Mouse (Mus musculus): ENCODE measurements around the gene Stat5a.

Stat5a gene

DNA sequence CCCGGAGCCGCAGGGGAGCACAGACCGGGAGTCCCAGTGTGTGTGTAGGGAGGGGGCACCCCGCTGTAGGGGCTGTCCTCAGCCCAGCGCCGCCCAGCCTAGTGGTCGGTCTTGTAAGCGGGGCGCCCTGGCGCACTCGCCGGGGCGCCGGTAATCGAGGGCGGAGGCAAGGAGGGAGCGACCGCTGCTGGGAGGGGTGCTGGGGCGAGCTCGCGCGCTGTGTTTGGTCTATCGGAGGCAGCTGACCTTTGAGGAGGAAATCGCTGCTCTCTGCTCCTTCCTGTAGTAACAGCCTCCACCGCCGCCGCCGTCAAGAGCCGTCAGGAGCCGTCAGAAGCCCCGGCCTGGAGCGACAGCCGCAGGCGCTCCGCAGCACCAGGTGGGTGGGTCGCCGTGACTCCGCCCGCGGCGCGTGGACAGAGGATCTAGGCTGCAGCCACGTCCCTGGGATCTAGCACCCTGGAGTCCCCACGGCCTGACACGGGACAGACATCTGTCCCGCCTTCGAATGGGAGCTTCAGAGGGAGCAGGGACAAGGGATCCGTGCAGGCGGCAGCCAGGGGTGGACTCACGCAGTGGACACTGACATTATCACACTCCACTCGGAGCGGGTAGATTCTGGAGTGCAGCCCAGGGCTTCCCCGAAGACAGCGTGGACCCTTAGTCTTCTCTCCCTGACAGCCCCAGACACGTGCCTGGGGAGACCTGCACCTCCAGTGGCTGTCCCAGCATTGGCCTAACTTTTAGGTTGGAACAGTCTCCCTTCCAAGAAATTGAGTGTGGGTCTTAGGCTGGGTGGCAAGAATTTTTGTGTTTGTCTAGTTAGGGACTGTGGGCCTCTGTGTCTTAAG, 1.3 kb downstream of the Stat5a start:
- CTCF ChIA-PET, result interaction anchor here (0.6 to 2.0 kb wide), 3 partner anchors 10 to 50 kb away, joined by 3 to 6 read pairs (median 5); partner anchors contain the start of gene Stat5b

DNA sequence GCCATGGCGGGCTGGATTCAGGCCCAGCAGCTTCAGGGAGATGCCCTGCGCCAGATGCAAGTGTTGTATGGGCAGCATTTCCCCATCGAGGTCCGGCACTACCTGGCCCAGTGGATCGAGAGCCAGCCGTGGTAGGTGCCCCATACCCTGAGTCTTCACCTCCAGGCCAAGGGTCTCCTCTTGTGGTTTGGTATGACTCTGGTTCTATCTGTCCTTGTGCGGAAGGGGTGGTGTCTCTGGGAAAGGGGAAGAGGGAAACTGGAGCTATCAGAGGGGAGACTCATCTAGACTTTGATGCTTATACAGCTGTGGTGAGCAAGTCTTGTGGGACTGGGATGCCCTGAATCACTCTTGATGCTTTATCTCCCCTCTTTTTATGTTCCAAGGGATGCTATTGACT, 2.2 kb downstream of the Stat5a start:
- CTCF ChIA-PET, result interaction anchor here (0.9 to 1.1 kb wide), 2 partner anchors 11 to 12 kb away, joined by 3 read pairs; partner anchors contain the start of gene Stat5b

DNA sequence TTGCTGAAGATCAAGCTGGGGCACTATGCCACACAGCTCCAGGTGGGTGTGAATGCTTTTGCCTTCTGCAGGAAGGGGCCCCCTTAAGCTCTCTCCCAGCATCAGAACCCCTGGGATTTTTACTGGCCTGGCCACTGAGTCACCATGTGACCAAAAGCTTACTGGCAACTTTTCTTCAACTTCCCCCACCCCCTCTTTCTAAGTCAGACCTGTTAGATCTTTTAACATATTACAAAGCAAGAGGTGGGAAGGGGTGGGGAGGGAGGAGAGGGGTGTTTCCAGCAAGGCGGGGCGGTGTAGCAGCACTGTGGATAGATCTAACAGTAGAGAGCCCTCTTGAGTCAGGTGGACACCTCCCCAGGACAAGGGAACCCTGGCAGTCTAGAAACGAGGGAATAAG, 2.7 kb downstream of the Stat5a start:
- CTCF ChIA-PET, result interaction anchor here (0.6 to 1.1 kb wide), 3 partner anchors 12 to 69 kb away, joined by 3 to 5 read pairs (median 3); partner anchors contain the start of gene Stat5b

DNA sequence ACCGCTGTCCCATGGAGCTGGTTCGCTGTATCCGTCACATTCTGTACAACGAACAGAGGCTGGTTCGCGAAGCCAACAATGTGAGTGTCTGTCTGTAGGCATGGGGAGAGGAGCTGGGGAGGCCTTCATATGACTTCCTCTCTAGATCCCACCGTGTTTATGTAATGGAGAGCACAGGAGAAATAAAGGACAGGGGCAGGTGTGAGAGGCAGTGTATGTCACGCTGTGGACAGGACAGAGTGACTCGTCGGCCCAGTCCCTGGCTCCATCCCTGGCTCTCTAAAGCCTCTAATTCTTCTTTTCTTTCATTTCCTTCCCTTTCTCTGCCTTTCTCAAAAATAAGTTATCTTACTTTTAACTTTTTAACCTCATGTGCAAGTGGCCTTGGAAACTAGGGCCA, 4.0 kb downstream of the Stat5a start:
- CTCF ChIA-PET, result no interaction called here

DNA sequence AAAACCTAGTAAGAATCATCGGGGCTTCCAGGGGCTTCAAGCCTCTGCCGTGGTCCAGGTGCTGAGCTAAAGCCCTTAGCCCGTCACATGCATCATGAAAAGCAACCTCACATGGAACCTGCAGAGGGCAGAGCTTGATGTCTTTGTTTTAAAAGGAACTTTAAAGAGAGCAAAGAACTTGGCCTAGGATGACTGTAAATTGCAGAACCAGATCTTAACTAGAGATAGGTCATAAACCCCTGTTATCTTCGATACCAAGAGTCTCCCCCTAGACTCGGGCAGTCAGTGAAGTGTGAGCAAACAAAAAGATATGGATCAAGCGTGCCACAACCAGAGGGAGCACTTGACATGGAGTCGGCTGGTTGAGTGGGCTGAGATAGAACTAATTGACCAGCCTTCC, 6.5 kb downstream of the Stat5a start:
- CTCF ChIA-PET, result no interaction called here

DNA sequence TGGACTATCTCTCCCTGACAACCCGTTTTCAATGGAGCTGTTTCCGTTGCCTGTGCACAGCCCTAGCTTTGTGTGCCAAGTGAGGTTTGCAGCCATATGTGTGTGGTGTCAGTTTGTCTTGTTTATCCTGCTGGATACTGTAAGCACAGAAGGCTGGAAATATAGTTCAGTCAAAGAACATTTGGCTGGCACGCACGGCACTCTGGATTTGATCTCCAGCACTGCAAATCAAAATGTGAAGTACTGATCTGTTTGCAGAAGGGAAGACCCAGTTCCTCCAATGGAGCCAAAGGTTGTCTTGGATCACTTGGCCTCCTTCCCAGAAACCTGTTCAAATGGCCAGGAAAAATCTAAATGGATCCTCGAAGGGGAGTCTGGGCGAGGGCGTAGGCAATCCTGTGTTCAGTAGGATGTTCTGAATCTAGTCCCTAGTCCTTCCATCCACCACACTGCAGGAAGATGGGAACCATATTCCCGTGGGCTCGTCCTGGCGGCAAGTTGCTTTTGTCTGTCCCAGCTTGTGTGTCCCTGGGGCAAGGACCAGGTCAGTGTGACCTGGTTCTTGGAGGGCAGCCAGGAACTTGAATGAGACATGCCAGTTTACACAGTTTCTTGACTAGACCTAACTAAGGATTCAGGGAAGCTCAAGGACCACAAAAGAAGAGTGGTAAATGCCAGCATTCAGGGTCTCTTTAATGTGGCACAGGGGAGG, 11.3 kb downstream of the Stat5a start:
- CTCF ChIA-PET, result interaction anchor here (0.6 kb wide), 1 partner anchor 94 kb away, joined by 5 read pairs; no protein-coding TSS in a partner anchor

DNA sequence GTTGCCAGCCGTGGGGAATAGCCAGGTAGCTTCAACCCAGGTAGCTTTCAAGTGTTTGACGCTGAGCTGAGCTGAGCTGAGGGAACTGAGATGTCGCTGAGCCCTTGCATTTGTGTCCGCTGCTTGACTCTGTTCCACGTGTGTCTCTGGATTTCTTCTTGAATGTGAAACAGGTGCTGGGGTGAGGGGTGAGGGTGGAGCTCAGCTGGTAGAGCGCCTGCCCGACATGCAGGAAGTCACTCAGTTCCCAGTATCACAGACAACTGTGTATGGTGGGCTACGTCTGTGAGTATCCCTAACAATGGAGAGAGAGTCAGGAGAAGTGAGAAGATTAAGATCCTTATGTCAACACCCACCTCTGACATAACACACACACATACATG, 11.8 kb downstream of the Stat5a start:
- CTCF ChIA-PET, result interaction anchor here (0.6 kb wide), 1 partner anchor 94 kb away, joined by 5 read pairs; no protein-coding TSS in a partner anchor

DNA sequence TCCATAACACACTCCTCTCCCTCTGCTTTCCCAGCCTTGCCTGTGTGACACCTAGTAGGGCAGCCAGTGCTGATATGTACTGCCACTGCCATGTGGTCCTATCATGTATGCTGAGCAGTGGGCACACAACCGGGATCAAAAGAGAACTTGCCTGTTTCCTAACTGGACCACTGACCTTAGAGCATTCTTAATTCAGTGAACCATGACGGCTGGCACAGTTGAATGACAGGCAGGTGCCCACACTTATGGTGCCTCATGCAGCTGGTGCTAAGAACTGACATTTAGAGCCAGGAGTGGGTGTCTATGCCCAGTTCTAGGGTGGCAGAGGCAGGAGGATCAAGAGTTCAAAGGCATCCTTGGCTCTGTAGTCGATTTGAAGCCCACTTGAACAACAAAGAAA, 16.6 kb downstream of the Stat5a start:
- CTCF ChIA-PET, result no interaction called here

DNA sequence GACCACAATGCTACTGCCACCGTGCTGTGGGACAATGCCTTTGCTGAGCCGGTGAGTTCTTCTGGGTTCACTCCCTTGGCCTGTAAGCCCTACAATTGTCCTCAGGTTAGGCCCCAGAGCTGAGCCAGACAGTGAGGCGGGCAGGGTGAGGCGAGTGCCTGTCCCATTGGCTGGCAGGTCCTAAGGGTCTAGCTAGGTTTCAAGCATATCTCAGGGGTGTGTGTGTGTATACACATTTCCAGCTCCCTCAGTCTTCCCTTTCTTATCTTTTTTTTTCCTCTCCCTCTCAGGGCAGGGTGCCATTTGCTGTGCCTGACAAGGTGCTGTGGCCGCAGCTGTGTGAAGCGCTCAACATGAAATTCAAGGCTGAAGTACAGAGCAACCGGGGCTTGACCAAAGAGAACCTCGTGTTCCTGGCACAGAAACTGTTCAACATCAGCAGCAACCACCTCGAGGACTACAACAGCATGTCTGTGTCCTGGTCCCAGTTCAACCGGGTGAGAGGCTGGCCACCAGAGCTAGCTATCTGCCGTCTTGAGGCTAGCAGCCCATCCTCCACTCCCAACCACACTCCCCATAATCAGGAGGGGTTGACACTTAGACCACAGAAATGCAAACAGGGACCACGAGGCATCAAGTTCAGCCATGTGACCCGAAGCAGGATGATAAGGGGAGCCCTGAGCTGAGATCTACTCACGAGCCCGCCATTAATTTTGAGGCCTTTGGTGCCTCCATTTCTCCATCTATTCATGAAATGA, 20.3 kb downstream of the Stat5a start:
- CTCF ChIA-PET, result interaction anchor here (0.6 kb wide), 1 partner anchor 273 kb away, joined by 3 read pairs; no protein-coding TSS in a partner anchor

DNA sequence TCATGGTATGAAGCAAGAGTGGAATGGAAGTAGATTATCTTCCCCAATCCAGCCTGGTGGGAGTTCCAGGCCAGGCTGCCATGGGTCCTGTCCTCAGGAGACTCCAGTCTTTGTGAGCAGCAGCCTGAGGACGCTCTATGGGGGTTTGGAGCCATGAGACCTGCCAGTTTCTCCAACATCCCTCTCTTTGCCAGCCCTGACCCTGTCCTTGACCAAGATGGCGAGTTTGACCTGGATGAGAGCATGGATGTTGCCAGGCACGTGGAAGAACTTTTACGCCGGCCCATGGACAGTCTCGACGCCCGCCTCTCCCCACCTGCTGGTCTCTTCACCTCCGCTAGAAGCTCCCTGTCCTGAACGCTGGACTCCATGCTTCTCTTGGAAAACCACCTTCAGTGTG, 24.5 kb downstream of the Stat5a start:
- CTCF ChIA-PET, result no interaction called here

DNA sequence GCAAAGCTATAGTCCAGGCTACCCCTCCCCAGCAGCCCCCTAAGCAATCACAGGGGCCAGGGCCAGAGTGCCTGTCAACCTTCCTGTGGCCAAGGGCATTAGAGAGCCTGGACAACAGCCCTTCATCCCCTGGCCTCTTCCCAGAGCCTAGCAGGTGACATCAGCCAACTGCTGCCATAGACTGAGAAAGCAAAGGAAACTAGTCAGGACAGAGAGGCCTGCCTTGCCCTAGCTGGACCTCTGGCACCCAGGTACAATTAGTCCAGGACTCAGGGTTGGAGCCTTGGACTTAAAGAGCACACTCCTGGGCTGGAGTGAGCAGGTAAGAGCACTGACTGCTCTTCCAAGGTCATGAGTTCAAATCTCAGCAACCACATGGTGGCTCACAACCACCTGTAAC, 26.3 kb downstream of the Stat5a start:
- CTCF ChIA-PET, result interaction anchor here (0.6 kb wide), 1 partner anchor 9 kb away, joined by 3 read pairs; no protein-coding TSS in a partner anchor

DNA sequence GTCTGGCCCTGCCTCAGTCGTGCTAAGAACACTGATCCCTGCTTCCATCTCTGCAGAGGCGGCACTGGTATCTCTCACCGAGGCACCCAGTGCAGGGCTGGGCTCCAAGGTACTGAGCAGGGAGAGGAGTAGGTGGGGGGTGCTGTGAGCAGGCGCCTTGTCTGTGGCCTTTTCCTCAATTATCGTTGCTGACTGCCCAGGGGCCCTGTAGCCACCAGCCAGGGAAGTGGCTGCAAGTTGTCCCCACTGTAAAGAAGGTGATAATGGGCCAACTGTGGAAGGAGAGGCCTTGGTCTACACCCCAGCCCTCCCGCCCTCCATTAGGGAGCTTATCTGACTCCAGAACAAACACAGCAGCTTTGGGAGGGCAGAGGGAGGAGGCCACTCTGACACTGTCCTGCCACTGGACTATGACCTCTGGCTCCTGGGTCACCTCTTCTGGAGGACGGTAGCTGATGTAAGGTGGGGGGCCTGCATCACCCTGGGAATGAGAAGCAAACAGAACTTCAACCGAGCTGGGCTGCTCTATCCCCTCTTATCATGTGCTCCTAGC, 27.1 kb downstream of the Stat5a start:
- CTCF ChIA-PET, result no interaction called here

DNA sequence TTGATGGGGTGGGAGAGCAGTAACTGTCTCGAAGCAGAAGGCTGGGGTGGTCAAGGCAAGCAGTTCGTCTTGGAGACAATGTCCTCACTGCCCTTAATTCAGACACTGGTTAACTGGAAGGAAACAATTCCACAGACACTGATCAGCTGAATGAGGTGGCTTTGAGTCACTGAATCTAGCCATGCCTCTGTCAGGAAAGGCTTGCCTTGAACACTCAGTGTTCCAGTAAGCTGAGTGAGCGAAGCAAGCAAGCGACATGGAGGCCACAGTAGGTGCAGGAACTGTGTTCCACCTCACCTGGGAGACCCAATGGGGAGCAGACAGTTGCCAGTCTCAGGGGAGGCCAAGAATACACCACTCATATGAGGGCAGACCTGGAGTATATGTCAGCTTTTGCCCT, 28.1 kb downstream of the Stat5a start:
- CTCF ChIA-PET, result no interaction called here

DNA sequence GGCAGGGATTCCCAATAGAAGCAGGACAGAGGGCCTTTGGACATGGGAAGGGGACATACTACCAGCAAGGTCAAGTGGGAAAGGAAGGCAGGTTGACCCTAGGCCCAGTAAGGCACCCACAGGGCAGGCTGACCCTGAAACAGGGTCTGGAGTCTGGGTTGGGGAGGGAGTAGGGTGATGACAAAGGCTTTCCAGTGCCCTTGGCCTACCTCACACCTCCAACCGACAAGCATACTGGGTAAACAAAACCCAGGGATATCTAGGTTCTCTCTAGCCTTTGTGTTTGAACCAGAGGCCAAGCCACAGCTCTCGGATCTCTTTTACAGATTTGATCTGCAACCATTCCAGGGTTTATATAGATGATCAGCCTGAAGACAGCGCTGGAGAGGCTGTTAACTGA, 28.6 kb downstream of the Stat5a start:
- CTCF ChIA-PET, result no interaction called here

DNA sequence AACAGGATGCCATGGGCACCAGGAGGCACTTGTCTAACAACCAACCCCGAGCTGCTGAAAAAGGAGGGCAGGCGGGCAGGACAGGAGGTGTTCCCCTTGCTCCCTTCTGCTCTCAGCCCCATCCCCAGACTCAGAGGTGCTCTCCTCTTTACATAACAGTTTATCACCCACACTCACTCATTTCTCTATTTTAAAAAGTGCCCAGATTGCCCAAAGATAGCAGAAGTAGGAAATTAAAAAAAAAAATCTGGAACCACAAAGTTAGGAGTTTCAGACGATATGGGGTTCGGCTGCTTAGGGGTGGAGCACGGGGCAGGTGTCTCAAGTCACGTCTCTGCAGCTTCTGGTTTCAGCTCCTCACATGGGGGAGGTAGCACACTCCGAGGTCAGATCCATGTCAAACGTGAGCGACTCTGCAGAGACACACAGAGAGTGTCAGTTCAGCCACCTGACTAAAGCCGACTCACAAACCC, 29.2 kb downstream of the Stat5a start:
- CTCF ChIA-PET, result no interaction called here

DNA sequence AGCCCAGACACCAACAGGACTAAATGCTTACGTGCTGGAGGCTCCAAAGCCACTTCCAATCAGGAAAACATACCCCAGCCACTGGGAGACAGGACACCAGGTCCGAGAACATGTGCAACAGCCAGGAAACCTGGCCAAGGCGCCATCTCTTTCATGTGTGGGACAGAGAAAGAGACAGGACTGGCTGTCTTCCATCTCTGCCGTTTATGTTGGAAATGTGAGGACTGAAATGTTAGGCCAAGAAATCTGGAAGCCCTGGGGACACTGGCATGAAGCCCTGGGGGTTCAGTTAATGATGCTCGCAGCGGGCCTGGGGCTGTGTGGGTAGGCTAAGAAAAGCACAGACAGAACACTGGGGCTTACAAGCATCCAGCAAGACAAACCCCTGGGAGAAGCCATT, 31.3 kb downstream of the Stat5a start:
- CTCF ChIA-PET, result no interaction called here

DNA sequence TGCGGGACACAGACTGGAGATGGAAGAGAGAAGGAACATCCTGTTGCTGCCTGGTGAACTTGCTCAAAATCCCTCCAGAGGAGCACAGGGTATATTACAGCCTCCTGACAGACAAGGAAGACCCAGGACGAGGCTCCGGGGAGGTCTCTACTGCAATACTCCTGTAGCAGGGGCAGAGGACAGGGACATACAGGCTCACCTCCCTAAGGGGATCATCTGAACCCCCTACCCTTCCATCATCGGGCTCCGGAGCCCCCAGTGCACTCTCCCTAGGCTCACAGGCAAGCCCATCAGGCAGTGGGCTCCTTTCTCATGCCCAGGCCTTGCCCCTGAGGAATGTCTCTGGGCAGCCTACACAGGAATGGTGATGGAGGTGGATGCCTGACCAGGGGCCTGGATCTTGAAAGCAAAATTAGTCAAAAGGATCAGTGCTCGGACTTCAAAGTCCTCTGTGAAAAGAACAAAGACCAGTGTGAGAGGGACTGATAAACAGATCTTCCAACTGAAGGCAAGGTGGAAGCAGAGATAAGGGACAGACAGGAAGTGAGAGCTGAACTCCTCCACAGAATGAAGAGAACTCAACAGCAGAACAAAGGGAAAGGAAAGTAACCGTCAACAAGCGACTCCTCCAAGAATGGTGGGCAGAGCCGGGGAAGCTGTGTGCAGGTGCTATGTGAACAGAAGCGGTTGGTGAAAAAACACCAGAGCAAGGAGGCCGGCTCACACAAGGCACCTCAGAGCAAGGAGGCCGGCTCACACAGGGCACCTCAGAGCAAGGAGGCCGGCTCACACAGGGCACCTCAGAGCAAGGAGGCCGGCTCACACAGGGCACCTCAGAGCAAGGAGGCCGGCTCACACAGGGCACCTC, 32.3 kb downstream of the Stat5a start:
- CTCF ChIA-PET, result interaction anchor here (0.6 to 1.6 kb wide), 4 partner anchors 42 to 469 kb away, joined by 3 to 5 read pairs (median 3); no protein-coding TSS in a partner anchor

DNA sequence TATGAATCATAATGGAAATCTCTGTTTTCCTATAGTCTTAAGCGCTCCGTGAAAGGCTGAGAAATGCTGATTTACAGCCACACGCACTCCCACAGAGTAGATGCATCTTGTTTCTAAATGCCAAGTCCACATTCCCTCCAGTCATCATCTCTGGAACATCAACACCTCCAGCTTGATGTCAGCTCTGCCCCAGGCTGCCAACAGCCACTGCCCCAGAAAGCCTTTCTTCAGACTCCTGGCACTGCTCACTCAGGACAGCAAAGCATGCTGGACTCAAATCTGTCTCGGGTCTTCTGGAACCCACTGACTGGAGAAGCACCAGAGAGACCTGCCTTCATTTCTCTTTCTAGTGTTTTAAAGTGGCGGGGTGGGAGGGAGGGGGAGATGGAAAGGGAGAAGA, 33.3 kb downstream of the Stat5a start:
- CTCF ChIA-PET, result interaction anchor here (0.7 to 1.6 kb wide), 4 partner anchors 43 to 468 kb away, joined by 3 to 5 read pairs (median 3); no protein-coding TSS in a partner anchor

DNA sequence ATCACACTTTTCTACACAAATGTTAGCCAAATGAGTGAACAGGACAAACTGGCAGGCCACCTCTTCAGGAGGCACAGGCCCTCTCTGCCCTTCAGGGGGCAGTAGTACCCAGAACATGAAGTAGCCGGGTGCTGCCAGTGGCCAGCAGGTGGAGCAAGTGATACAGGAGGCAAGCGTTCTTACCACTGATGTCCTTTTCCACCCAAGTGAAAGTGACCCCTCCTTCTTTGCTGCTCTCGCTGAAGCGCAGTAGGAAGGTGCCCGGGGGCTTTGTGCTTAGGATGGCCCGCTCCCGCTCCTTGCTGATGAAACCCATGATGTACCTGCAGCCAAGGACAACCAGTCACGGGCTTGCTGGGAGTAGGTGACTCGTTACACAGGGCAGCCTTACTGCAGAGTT, 34.3 kb downstream of the Stat5a start:
- CTCF ChIA-PET, result interaction anchor here (0.7 to 1.5 kb wide), 3 partner anchors 38 to 64 kb away, joined by 5 to 7 read pairs (median 6); partner anchors contain the start of gene Stat3
